Mouse (Mus musculus) bone marrow macrophage, adult 2 months (primary cell): Measurements from ENCODE around the gene Numb.

Experiments
- CTCF ChIP-seq: IDR thresholded peaks from 2 replicates; pipeline ENCODE4 v1.5.1; 2012; ENCODE audit warnings: low read depth, mild to moderate bottlenecking, low read length, moderate library complexity
- POLR2A ChIP-seq: IDR thresholded peaks from 2 replicates; pipeline ENCODE4 v1.6.1; 2012; ENCODE audit warnings: mild to moderate bottlenecking, low read depth, low read length, borderline replicate concordance

DNA sequence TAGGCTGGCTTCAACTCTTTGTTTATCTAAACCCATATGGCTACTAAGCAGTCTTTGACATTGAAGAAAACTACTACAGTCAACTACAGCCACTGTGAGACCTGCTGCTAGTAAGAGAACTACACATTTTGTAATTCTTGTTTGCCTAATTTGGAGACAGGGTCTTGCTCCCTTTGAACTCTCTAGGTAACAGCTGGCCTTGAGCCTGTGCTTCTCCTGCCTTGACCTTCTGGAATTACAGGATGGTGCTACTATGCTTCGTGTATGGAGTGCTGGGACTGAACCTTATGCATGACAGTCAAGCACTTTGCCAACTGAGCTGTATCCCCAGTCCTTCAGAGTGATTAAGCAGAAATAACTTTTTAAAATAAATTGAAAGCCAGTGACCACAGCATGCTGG, 105.1 kb downstream of the Numb start:
- TF ChIP-seq CTCF (no peak), POLR2A (no peak)
